Mouse (Mus musculus) myocyte (in vitro differentiated cells): ENCODE results near the gene Vps11.

Source experiments
- CEBPB ChIP-seq: IDR thresholded peaks from 2 replicates; pipeline ENCODE4 v1.6.1; 2011; ENCODE audit warnings: mild to moderate bottlenecking, moderate library complexity; ENCODE audit not compliant: poor library complexity, insufficient read depth, severe bottlenecking
- E2F4 ChIP-seq: IDR thresholded peaks from one replicate; pipeline ENCODE4 v1.6.1; 2011; ENCODE audit warnings: mild to moderate bottlenecking, control low read depth, moderate library complexity; ENCODE audit not compliant: insufficient read depth
- MAX ChIP-seq: IDR thresholded peaks from one replicate; pipeline ENCODE4 v1.6.1; 2011; ENCODE audit warnings: low read depth, mild to moderate bottlenecking, control low read depth
- MYOG ChIP-seq, 3 experiments: IDR thresholded peaks; one replicate each; pipeline ENCODE4 v1.6.1; 2011; ENCODE audit warnings: control low read depth in 2 of 3, low read depth in 2 of 3, mild to moderate bottlenecking in 2 of 3; ENCODE audit not compliant: insufficient read length in 2 of 3, control insufficient read depth in 1 of 3, insufficient read depth in 1 of 3
- POLR2A ChIP-seq: IDR thresholded peaks from one replicate; pipeline ENCODE4 v1.6.1; 2011; ENCODE audit warnings: low read depth, mild to moderate bottlenecking, control low read depth, moderate library complexity; ENCODE audit not compliant: insufficient read length
- POLR2AphosphoS2 ChIP-seq: IDR thresholded peaks from one replicate; pipeline ENCODE4 v1.6.1; 2011; ENCODE audit warnings: low read depth, control low read depth; ENCODE audit not compliant: insufficient read length
- REST ChIP-seq: IDR thresholded peaks from one replicate; pipeline ENCODE4 v1.6.1; 2011; ENCODE audit warnings: mild to moderate bottlenecking, control low read depth, moderate library complexity; ENCODE audit not compliant: insufficient read depth, insufficient read length
- TCF12 ChIP-seq: IDR thresholded peaks from one replicate; pipeline ENCODE4 v1.6.1; 2011; ENCODE audit warnings: mild to moderate bottlenecking, control low read depth; ENCODE audit not compliant: poor library complexity, insufficient read depth, severe bottlenecking
- TCF3 ChIP-seq: IDR thresholded peaks from one replicate; pipeline ENCODE4 v1.6.1; 2011; ENCODE audit warnings: low read depth, control low read depth; ENCODE audit not compliant: insufficient read length

GRCm38 (mm10) chr9:44305466-44306079 is 55.9 kb downstream of the Vps11 start, which contains the start of gene Hinfp:
- TF ChIP-seq POLR2A, result peak; percentile 75
- peak; percentile 92 for TF ChIP-seq E2F4
- no peak for TF ChIP-seq REST
- no peak for TF ChIP-seq CEBPB
- TF ChIP-seq TCF12, result no peak
- TF ChIP-seq MAX, result no peak
- no peak for TF ChIP-seq TCF3
- peak in 1 of 3 experiments; percentile 1 for TF ChIP-seq MYOG (IDR thresholded peaks at IDR 0.05; ENCODE audit: control insufficient read depth in 1 of 3, insufficient read depth in 1 of 3, insufficient read length in 2 of 3, low read depth in 2 of 3)
- TF ChIP-seq POLR2AphosphoS2, result peak; percentile 94
